Mouse (Mus musculus) heart, adult 11 months (tissue): Measurements from ENCODE around the gene Adh1.

ENCODE experiments used
- DNase-seq: peaks from one replicate; pipeline ENCODE4 v3.0.0; 2022

Adh1 gene

DNA sequence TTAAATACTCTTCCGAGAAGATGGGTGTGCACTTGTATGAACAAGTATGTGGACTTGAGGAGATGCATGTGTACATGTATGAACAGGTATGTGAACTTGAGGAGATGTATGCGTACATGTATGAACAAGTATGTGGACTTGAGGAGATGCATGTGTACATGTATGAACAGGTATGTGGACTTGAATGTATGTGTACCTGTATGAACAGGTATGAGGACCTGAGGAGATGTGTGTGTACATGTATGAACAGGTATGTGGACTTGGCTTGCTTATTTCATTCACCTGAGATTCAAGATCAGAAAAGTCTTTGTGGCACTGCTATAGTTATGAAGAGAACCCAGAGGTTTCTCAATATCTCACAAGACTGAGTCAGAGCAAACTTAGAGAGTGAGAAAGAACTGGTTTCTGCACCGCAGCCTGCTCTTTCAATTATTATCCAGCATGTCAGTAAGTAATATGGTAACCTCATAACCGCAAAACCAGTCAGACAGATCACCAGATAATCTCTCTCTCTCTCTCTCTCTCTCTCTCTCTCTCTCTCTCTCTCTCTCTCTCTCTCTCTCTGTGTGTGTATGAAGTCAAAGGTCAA, 30.8 kb downstream of the Adh1 start:
- no peak for DNase-seq

DNA sequence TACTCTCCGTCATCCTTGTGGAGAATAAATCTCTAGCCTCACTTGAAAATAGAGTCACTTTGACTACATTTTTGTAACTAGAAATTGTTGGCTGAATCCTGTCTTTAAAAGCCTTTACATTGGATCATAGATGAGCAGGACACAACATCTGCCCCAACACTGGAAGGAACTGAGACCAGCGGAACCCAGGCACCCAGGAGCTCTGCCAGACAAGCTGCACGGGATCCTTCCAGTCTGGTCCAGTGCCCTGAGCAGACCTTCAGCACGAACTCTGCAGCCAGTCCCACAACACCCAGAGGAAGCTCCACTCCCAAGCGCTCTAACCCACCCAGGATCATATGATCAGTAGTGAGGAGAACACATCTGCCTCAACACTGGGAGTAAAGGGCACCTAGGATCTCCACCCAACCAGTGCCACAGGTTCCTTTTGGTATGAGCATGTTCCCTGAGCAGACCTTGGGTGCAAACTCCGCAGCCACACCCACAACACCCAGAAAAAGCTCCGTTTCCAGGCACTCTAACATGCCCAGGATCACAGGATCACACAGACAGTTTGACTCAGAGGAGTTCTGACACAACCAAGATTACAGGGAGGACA, 32.6 kb downstream of the Adh1 start:
- DNase-seq, result peak; percentile 86

DNA sequence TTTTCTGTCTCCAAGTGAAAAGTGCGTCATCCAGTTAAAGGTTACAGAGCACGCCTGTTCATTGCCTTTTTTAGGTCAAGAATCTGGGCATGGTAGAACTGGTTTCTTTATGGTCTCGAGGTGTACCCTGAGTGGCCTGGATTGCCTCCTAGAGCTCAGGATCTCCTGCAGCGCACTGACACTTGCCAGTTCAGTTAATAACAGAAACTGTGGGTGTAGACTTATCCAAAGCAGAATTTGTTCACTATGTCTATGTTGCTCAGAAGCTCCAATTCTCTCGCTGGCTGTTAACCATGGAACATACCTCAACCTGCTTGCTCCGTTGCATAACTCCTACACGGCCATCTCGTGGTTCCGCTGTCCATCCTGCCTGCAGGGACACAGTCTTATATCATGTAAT, 39.3 kb downstream of the Adh1 start:
- peak; percentile 69 for DNase-seq

DNA sequence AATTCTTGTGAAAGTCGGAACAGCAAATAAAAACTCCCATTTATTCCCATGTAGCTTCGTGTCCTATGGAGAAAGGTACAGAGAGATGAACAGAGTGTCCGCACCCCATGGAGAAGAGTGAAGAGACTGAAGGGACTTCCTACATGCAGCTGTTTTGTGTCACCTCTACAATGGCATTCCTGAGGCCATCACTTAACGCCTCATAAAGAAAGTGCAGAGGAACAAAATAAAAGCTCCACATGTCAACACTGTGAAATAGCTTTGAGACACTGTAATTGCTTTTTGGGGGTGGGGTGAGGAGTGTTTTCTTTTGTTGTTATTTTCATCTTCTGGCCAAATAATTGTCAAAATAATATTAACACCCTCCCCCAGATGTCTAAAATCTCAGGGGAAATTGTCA, 41.9 kb downstream of the Adh1 start:
- peak; percentile 73 for DNase-seq

DNA sequence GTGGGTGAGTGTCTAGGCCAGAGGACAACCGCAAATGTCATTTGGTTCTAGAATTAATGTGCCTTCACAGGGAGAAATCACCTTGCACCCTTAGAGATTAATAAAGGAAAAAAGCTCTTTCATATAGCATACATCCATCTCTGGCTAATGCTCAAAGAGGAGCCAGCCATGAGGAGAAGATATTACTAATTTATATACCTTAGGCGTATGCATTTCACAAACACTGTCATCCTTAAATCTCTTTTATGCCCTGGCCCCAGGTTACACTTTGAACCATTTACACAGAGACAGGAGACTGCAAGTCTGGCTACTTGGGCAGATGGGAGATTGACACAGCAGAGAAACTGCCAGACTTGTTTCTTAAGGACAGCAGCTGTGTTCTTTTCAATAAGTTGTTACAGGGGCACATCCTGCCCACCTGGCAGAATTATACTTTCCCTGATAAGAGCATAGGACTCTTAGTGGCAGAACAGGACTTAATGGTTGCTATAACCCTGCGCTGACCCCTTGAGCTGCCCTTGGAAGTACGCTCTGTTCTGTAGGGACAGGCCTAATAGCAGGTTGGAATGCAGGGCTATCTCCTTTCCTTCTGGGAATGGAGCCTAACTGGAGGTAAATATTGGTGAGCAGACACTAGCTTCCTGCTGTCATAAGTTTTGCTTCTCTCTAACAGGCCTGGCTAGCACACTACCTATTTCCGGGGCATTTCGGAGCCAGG, 43.1 kb downstream of the Adh1 start:
- DNase-seq, result peak; percentile 95

DNA sequence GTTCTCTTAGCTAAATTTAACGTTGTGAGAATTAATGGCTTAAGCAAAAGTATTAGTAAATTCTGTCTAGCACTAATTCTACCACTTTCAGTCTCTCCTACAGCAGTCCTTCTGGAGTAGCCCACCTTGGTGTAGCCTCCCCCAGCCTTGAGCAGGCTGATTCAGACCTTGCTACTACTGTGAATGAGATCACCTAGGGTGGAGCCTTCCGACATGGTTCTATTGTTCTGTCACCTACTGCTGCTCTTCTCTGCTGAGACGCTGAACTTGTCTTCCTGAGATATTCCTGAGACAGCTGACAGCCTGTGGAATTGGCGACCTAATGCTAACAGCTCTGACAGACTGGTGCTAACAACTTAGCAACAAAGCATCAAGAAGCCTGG, 43.7 kb downstream of the Adh1 start:
- peak; percentile 92 for DNase-seq

DNA sequence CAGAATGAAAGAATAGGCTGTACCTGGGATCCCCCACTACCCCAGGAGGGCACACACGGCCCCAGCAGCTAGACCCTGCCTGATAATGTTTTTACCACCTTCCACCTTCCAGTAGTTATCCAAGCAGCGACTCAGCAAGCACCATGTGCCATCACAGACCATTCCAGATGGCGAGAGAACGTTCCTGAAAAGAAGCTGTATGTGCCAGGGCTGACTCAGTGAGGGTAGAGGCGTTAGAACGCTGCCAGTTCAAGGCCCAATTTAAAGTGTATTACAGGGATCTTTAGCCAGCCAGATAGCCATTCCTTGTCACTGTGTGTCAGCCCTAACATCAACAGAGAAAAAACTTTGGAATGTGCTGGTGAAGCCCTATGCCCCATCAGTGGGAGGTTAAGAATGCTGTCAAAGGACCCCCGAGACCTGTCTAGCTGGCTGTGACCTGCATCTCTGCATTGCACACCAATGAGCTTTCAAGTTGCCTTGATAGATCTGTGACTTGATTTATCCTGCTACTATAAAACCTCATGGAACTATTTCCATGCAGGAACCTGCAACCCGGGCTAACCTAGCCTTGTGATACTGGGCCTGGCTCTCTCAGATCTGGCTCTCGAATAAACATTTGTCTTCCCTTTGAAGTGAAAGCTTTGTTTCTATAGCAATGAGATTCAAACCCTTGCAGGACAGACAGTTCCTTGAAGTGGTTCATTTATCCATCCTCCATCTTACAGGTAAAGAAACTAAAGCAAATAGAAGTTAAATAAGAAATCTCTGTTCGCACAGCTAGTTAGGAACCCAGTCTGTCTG, 44.9 kb downstream of the Adh1 start:
- no peak for DNase-seq

DNA sequence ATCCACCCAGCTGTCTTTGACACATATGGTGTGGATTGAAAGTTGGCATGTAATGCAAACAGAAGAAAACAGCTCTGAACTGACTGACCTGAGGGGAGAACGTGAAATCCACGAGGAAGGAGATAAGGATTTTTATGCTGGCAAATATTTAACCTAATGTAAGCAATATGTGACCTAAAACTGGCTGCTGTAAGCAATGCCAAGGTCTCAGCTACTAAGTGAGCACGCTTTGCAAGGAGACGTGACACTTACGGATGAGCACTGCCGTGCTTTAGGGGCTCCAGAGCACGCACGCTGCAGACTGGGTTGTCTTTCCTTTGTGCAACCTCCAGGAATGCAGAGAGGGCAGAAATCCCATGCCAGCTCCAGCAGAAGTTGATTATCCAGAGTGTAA, 45.5 kb downstream of the Adh1 start:
- no peak for DNase-seq

DNA sequence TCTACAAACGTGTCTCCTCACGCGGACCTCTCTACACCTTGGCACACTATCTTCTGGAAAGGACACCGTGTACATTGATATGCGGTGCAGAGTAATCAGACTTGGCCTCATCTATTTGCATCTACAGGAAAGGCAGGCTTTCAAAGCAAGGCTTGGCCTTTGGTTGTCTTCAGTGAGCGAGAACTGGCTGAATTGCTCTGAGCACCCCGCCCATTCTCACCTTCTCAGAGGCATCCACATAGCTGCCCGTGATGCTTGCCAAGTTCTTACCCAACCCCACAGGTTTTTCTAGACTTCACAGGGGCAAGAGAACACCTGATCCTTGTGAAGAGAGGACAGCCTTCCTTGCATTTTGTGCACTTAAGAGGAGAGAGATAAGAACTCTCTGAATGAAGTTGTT, 49.1 kb downstream of the Adh1 start:
- DNase-seq, result no peak

DNA sequence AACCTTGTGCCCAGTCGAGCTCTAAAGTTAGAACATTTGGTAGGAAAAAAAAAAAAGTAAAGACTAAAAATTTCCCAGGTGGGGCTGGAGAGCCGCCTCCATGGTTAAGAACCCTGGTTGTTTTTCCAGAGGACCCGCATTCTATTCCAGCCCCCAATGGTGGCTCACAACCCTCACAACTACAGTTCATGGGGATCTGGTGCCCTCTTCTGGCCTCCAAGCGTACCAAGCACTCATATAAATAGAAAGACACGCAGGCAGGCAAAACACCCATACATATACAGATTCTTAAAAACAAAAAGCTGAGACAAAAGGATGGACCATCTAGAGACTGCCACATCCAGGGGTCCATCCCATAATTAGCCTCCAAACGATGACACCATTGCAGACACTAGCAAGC, 50.2 kb downstream of the Adh1 start:
- DNase-seq, result no peak

DNA sequence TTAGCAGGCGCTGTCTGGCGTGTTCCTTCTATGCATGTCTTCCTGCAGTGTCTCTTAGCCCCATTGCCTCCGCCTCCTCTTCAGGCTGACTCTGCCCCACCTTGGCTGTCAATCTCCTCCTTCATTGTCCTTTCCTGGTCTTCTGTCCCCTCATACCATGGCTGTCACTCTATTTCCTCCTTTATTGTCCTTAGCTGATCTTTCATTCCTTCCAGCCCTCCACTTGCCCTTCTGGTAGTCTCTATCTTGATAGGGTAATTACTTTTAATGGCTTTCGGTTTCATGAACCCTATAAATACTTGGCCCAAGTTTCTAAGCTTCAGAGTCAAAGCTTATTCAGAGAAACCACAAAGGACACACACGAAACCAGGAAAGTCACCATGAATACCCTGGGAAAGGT, 52.2 kb downstream of the Adh1 start, which contains the start of gene Adh6a:
TSS of gene Adh6a (plus strand) at position 322 of the 400 bp plus-strand sequence.
- no peak for DNase-seq

DNA sequence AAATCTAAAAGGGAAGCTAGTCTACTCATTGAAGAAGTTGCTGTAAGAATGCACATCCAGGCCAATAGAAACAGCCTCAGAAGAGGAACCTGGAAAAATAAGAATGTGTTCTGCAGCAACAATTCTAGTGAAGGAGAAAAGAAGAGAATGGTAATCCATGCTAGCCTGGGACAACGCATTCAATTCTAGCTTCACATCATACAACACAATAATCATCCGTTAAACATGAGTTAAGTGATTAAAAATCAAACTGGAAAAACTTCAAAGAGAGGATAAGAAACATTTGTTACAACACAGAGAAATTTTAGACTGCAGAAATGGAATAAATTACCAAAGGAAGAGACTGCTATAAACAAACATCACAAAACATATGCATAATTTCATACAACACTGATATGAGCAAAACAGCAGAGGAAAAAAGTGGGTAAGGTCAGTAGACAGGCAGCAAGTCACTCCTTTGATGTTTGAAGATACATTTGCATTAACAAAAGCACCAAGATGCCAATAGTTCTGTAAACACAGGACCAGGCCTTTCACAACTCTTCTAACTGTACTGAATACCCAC, 56.2 kb downstream of the Adh1 start:
- no peak for DNase-seq

DNA sequence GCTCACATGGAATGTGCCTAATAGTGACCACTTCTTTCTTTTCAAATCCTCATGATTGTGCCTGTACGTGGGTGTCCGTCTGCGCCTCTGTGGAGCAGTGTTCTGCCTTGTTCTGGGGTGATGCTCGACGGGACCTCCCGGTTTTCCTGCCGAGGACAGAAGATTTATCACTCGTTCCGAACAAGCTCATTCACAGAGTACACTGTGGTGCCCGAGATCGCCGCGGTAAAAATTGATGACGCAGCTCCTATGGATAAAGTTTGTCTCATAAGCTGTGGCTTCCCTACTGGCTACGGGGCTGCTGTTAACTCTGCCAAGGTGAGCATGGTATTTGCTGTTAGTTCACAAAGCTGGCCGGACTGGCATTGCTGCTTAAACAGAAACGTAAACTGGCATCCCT, 64.2 kb downstream of the Adh1 start:
- peak; percentile 83 for DNase-seq

DNA sequence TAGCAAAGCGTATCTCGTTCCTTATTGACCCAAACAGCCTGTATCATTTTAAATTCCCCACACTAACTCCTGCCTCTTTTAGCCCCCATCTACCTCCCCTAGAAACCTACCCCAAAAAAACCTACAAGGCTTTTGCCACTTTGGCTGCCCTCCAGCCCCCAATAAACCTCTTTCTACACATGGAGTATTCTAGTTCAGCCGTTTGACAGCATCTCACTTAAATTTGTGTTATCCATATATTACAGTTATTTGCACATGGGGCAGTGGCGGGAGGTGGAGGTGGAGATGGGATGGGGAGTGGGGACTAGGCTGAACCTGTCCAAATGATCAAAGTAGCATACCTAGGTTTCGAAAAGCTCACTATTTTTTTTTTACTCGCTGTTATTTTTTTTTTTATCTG, 64.7 kb downstream of the Adh1 start:
- peak; percentile 73 for DNase-seq

DNA sequence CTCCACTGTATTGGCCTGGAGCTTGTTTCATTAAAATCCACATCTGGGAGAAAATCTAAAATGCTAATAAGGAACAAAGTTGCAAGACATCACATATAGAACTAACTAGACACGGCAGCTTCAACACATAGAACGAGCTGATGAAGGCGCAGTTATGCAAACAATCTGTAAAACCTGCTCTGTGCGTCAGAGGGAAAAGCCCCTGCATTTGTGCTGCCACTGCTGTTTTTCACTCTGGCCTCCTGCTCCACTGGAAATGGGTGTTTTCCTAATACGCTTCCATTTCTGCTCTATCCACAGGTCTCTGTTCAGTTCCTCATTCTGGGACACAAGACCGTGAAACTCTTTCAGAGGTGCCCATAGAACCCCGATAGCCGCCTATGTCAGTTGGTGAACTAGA, 73.1 kb downstream of the Adh1 start:
- no peak for DNase-seq

DNA sequence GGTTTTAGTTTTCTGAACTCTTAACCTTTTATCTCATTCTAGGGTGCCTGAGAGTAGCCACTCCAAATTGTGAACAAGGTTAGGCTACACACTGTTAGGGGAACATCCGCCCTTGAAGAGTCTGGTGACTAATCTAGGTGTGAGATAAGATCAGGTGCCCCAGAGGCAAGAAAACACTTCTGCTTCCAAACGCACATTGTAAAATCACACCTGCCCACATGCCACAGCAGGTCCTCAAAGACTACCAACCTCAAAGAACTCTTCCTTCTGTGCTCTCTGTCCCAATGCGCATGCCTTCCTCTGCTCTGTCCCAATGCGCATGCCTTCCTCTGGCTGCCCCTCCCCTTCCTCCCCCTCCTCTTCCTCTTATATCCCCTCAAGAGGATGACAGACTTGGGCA, 73.5 kb downstream of the Adh1 start:
- no peak for DNase-seq

DNA sequence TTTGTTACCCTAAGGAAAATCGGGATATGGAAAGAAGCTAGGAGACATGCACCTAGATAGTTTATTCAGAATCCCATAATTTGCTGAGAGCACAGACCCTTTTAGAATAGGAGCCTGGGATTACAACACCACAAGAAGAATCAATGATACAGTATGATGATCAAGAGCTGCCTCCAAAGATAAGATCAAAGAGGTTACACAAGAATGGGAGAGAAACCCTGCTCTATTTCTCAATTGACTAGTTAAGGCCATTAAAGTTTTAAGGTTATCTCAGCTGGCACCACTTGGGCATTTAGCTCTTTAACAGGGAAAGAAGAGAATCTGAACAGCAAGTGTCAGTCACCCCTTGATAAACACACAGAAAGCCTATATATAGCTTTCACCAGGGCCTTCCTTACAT, 74.8 kb downstream of the Adh1 start:
- DNase-seq, result no peak

DNA sequence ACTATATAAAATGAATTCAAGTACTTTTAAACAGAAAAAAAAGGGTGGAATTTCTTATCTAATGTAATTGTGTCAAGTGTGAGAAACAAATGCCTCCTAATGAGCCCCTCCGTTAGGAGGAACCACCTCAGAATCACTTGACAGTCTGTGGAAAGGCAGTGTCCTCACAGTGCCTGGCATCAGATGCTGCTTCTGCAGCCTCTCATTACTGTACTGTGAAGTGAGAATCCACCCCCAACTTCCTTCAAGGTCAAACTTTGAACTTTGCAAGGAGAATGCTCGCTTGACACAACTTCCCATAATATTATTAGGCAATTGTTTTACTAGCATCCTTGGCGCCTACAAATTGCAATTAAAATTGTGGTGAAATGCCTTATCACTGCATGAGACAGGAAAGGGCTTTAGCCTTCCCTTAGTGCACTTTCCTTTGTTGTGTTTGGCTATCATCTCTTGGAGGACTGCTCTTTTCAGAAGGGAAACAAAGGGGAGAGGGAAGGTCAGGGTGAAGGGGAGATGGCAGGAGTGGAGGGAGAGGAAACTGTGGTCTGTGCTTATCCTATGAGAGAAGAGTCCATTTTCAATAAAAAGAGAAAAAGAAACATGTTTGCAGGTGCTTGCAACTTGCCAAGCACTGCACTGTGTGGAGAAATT, 75.4 kb downstream of the Adh1 start:
- DNase-seq, result peak; percentile 92
